Mouse (Mus musculus) bone marrow macrophage, adult 2 months (primary cell): ENCODE measurements at regions not wholly inside any gene's neighbourhood (a gene's known extent, or its start where the extent isn't known, plus 50 kb on each side); places are given as distances from the start of the nearest gene placed in this dataset.

Experiments
- H3K27ac ChIP-seq: 2 replicates; pipeline ENCODE4 v1.5.1; 2012; ENCODE audit warnings: low read depth, low read length; ENCODE audit not compliant: insufficient read depth
- H3K4me1 ChIP-seq: 2 replicates; pipeline ENCODE4 v1.6.1; 2012; ENCODE audit warnings: low read length; ENCODE audit not compliant: control insufficient read depth, insufficient read depth
- H3K4me3 ChIP-seq: 2 replicates; pipeline ENCODE4 v1.5.1; 2012; ENCODE audit warnings: mild to moderate bottlenecking, low read length, moderate library complexity; ENCODE audit not compliant: insufficient read depth
- CTCF ChIP-seq: IDR thresholded peaks from 2 replicates; pipeline ENCODE4 v1.5.1; 2012; ENCODE audit warnings: low read depth, mild to moderate bottlenecking, low read length, moderate library complexity
- POLR2A ChIP-seq: IDR thresholded peaks from 2 replicates; pipeline ENCODE4 v1.6.1; 2012; ENCODE audit warnings: mild to moderate bottlenecking, low read depth, low read length, borderline replicate concordance

- no peak overlapping the region for H3K27ac ChIP-seq
- no peak overlapping the region for H3K4me3 ChIP-seq
- H3K4me1 ChIP-seq = no peaks in the 10 kb centered on the region
- TF ChIP-seq CTCF (no peak), POLR2A (no peak)
These were observed 203.8 kb downstream of the Cd83 start for GRCm38 (mm10) chr13:43988421-43988820.

- no peaks in the 10 kb centered on the region for H3K4me1 ChIP-seq
- no peak overlapping the region for H3K27ac ChIP-seq
- H3K4me3 ChIP-seq = no peak overlapping the region
- TF ChIP-seq POLR2A (no peak), CTCF (no peak)
These were observed 205.9 kb downstream of the Cd83 start for GRCm38 (mm10) chr13:43990281-43991101.

GRCm38 (mm10) chr13:43991774-43992173 is 207.2 kb downstream of the Cd83 start:
- no peak for TF ChIP-seq POLR2A
- no peak for TF ChIP-seq CTCF
- H3K4me3 ChIP-seq = no peak overlapping the region
- H3K4me1 ChIP-seq = no peaks in the 10 kb centered on the region
- H3K27ac ChIP-seq = no peak overlapping the region

GRCm38 (mm10) chr13:43992968-43993367 is 208.4 kb downstream of the Cd83 start:
- H3K27ac ChIP-seq = no peak overlapping the region
- H3K4me3 ChIP-seq = no peak overlapping the region
- no peaks in the 10 kb centered on the region for H3K4me1 ChIP-seq
- no peak for TF ChIP-seq CTCF
- TF ChIP-seq POLR2A = no peak

GRCm38 (mm10) chr13:43994361-43994760 is 209.8 kb downstream of the Cd83 start:
- no peaks in the 10 kb centered on the region for H3K4me1 ChIP-seq
- H3K4me3 ChIP-seq = no peak overlapping the region
- H3K27ac ChIP-seq = no peak overlapping the region
- TF ChIP-seq CTCF = no peak
- TF ChIP-seq POLR2A = no peak

GRCm38 (mm10) chr13:43995623-43996022 is 211.0 kb downstream of the Cd83 start:
- Histone ChIP-seq H3K4me1 (no peaks in the 10 kb centered on the region), H3K4me3 (no peak overlapping the region), H3K27ac (no peak overlapping the region)
- TF ChIP-seq POLR2A (no peak), CTCF (no peak)

- Histone ChIP-seq H3K4me1 (no peaks in the 10 kb centered on the region), H3K4me3 (no peak overlapping the region), H3K27ac (no peak overlapping the region)
- TF ChIP-seq POLR2A (no peak), CTCF (no peak)
These were observed 217.4 kb downstream of the Cd83 start for GRCm38 (mm10) chr13:44001861-44002545.

- no peak overlapping the region for H3K4me3 ChIP-seq
- no peak overlapping the region for H3K27ac ChIP-seq
- H3K4me1 ChIP-seq = no peaks in the 10 kb centered on the region
- TF ChIP-seq CTCF = no peak
- no peak for TF ChIP-seq POLR2A
These were observed 228.3 kb downstream of the Cd83 start for GRCm38 (mm10) chr13:44012868-44013267.

- no peaks in the 10 kb centered on the region for H3K4me1 ChIP-seq
These were observed 234.1 kb downstream of the Cd83 start for GRCm38 (mm10) chr13:44018489-44019303.

More at GRCm38 (mm10) chr13:44018489-44019303, 234.1 kb downstream of the Cd83 start:
- TF ChIP-seq POLR2A = no peak
- no peak for TF ChIP-seq CTCF
- Histone ChIP-seq H3K27ac (no peak overlapping the region), H3K4me3 (no peak overlapping the region)
